Mouse (Mus musculus): ENCODE results near the gene Lpar1. TPM values are rescaled to one million over a fixed set of nuclear protein-coding genes. Genes with fewer than 3 reads are reported as not detected.
"Not testable (repeated sequence)": the region's sequence is repeated elsewhere in the genome, so short reads cannot be mapped to it uniquely, and the experiment has no call there.

Gene Lpar1
- polyA plus RNA-seq, 1 experiment from 2014 or later, result 5.2 TPM

GRCm38 (mm10) chr4:58551820-58552219, 1.9 kb downstream of the Lpar1 start:
- no peak for ATAC-seq (ENCODE audit: low read depth)
- Histone ChIP-seq H3K4me1 (ENCODE audit: control insufficient read depth, insufficient read depth, low read length) (0 out of 2 replicates have a peak, but pooled peaks cover 3% of the 10 kb centered on the region), H3K27ac (ENCODE audit: low read depth, low read length) (no peak overlapping the region), H3K4me3 (ENCODE audit: low read depth, low read length) (peak overlapping the region; percentile 57; the same call in 1 of the 2 replicates), H3K27me3 (ENCODE audit: control insufficient read depth, insufficient read depth, low read length) (no peaks in the 10 kb centered on the region), H3K9me3 (ENCODE audit: control insufficient read depth, low read length) (no peaks in the 10 kb centered on the region), H3K4me2 (ENCODE audit: low read depth, low read length) (peak overlapping the region; percentile 64; the same call in 1 of the 2 replicates), H3K9ac (replicated peaks; ENCODE audit: low read depth, low read length) (no peak overlapping the region), H3K36me3 (ENCODE audit: control insufficient read depth, insufficient read depth, low read length) (no peaks in the 10 kb centered on the region)
- WGBS, result 2% methylated on average over 4 of the region's 4 CpGs

GRCm38 (mm10) chr4:58547725-58548124, 6.0 kb downstream of the Lpar1 start:
- ATAC-seq (ENCODE audit: low read depth), result no peak
- Histone ChIP-seq H3K27me3 (ENCODE audit: control insufficient read depth, insufficient read depth, low read length) (no peaks in the 10 kb centered on the region), H3K9ac (replicated peaks; ENCODE audit: low read depth, low read length) (no peak overlapping the region), H3K4me2 (ENCODE audit: low read depth, low read length) (no peak overlapping the region), H3K27ac (ENCODE audit: low read depth, low read length) (no peak overlapping the region), H3K9me3 (ENCODE audit: control insufficient read depth, low read length) (no peaks in the 10 kb centered on the region), H3K4me3 (ENCODE audit: low read depth, low read length) (no peak overlapping the region), H3K4me1 (ENCODE audit: control insufficient read depth, insufficient read depth, low read length) (no peaks in the 10 kb centered on the region), H3K36me3 (ENCODE audit: control insufficient read depth, insufficient read depth, low read length) (no peaks in the 10 kb centered on the region)
- 81% methylated on average over 9 of the region's 9 CpGs for WGBS

- H3K4me2 ChIP-seq (ENCODE audit: low read depth, low read length), result no peak overlapping the region
- H3K9me3 ChIP-seq (ENCODE audit: control insufficient read depth, low read length), result no peaks in the 10 kb centered on the region
- no peak overlapping the region for H3K27ac ChIP-seq (ENCODE audit: low read depth, low read length)
- 86% methylated on average over 4 of the region's 4 CpGs for WGBS
- ATAC-seq (ENCODE audit: low read depth), result no peak
- H3K4me3 ChIP-seq (ENCODE audit: low read depth, low read length), result no peak overlapping the region
- no peak overlapping the region for H3K9ac ChIP-seq (replicated peaks; ENCODE audit: low read depth, low read length)
- no peaks in the 10 kb centered on the region for H3K4me1 ChIP-seq (ENCODE audit: control insufficient read depth, insufficient read depth, low read length)
- H3K36me3 ChIP-seq (ENCODE audit: control insufficient read depth, insufficient read depth, low read length), result no peaks in the 10 kb centered on the region
- H3K27me3 ChIP-seq (ENCODE audit: control insufficient read depth, insufficient read depth, low read length), result no peaks in the 10 kb centered on the region
Measured at GRCm38 (mm10) chr4:58547273-58547565, 6.5 kb downstream of the Lpar1 start.

- Histone ChIP-seq H3K4me1 (ENCODE audit: control insufficient read depth, insufficient read depth, low read length) (no peaks in the 10 kb centered on the region), H3K9me3 (ENCODE audit: control insufficient read depth, low read length) (no peaks in the 10 kb centered on the region), H3K4me3 (ENCODE audit: low read depth, low read length) (no peak overlapping the region), H3K36me3 (ENCODE audit: control insufficient read depth, insufficient read depth, low read length) (no peaks in the 10 kb centered on the region), H3K9ac (replicated peaks; ENCODE audit: low read depth, low read length) (no peak overlapping the region), H3K27ac (ENCODE audit: low read depth, low read length) (no peak overlapping the region), H3K27me3 (ENCODE audit: control insufficient read depth, insufficient read depth, low read length) (no peaks in the 10 kb centered on the region), H3K4me2 (ENCODE audit: low read depth, low read length) (no peak overlapping the region)
- ATAC-seq (ENCODE audit: low read depth), result no peak
- WGBS, result 48% methylated on average over 11 of the region's 11 CpGs
Measured at GRCm38 (mm10) chr4:58546441-58547272, 7.0 kb downstream of the Lpar1 start.

DNA sequence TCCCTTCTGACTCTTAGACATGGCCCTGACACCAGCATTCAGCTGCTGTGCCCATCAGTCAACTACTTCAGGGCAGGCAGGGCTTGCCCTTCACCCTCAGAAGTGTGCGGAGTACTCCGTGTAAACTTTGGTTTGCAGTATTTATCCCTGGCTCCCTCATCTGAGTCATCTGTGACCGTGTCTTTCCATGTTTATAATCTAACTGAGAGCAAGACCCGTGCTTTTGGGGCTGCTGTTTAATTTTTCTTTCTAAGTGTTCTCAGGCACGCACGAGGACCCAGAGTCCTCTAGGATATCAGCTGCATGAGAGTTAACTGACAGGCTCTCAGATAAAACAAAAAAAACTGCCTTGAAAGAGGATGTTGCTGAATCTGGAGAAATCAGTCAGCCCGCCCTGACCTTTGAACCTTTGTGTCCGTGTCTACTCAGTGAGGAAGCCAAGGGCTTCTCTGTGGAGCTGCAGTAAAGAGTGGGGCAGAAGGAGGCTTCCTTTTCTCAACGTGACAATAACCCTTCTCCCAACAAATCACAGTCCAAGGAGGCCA, 7.7 kb downstream of the Lpar1 start:
- ATAC-seq (ENCODE audit: low read depth), result no peak
- Histone ChIP-seq H3K4me1 (ENCODE audit: control insufficient read depth, insufficient read depth, low read length) (no peaks in the 10 kb centered on the region), H3K4me3 (ENCODE audit: low read depth, low read length) (no peak overlapping the region), H3K27ac (ENCODE audit: low read depth, low read length) (no peak overlapping the region), H3K27me3 (ENCODE audit: control insufficient read depth, insufficient read depth, low read length) (no peaks in the 10 kb centered on the region), H3K9me3 (ENCODE audit: control insufficient read depth, low read length) (no peaks in the 10 kb centered on the region), H3K4me2 (ENCODE audit: low read depth, low read length) (no peak overlapping the region), H3K9ac (replicated peaks; ENCODE audit: low read depth, low read length) (no peak overlapping the region), H3K36me3 (ENCODE audit: control insufficient read depth, insufficient read depth, low read length) (no peaks in the 10 kb centered on the region)
- WGBS, result 50% methylated on average over 9 of the region's 9 CpGs

GRCm38 (mm10) chr4:58543171-58543570, 10.5 kb downstream of the Lpar1 start:
- Histone ChIP-seq H3K4me2 (ENCODE audit: low read depth, low read length) (no peak overlapping the region), H3K9ac (replicated peaks; ENCODE audit: low read depth, low read length) (no peak overlapping the region), H3K36me3 (ENCODE audit: control insufficient read depth, insufficient read depth, low read length) (no peaks in the 10 kb centered on the region), H3K27me3 (ENCODE audit: control insufficient read depth, insufficient read depth, low read length) (no peaks in the 10 kb centered on the region), H3K4me3 (ENCODE audit: low read depth, low read length) (no peak overlapping the region), H3K4me1 (ENCODE audit: control insufficient read depth, insufficient read depth, low read length) (no peaks in the 10 kb centered on the region), H3K27ac (ENCODE audit: low read depth, low read length) (no peak overlapping the region), H3K9me3 (ENCODE audit: control insufficient read depth, low read length) (no peaks in the 10 kb centered on the region)
- no peak for ATAC-seq (ENCODE audit: low read depth)
- WGBS, result 91% methylated on average over 3 of the region's 3 CpGs

DNA sequence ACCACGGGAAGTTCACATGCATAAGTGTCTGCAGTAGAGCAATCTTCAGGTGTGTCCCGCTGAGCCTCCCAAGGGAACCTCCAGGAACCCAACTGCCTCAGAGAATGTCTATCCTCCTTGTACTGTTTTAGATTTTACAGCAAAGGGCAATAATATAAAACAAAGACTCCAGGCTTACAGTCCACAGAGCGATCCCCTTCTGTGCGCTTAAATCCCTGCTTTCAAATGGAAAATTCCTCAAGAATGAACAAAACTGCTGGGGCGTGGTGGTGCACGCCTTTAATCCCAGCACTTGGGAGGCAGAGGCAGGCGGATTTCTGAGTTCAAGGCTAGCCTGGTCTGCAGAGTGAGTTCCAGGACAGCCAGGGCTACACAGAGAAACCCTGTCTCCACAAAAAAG, 11.0 kb downstream of the Lpar1 start:
- not testable (repeated sequence) for H3K9ac ChIP-seq (replicated peaks; ENCODE audit: low read depth, low read length); H3K4me1 ChIP-seq (ENCODE audit: control insufficient read depth, insufficient read depth, low read length); H3K27ac ChIP-seq (ENCODE audit: low read depth, low read length); H3K9me3 ChIP-seq (ENCODE audit: control insufficient read depth, low read length); ATAC-seq (ENCODE audit: low read depth); H3K36me3 ChIP-seq (ENCODE audit: control insufficient read depth, insufficient read depth, low read length); H3K4me3 ChIP-seq (ENCODE audit: low read depth, low read length); H3K4me2 ChIP-seq (ENCODE audit: low read depth, low read length); H3K27me3 ChIP-seq (ENCODE audit: control insufficient read depth, insufficient read depth, low read length)
- WGBS, result 96% methylated on average over 7 of the region's 7 CpGs

DNA sequence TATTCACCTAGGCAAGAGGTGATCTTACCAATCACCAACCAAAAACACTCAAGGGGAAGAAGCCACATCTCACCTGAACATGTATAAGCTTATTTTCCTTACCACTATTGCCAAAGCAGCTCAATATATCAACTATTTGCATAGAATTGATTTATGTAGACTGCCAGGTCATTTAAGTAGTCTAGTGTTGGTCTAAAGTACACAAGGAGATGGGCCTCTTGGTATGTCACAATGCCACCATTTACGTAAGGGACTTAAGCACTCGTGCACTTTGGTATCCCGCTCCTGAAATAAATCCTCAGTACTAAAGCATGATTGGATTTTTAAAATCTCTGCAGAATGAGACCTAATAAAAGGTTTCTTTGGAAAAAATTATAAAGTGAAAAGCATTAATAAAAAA, 12.9 kb downstream of the Lpar1 start:
- 85% methylated on average over 3 of the region's 3 CpGs for WGBS

GRCm38 (mm10) chr4:58540385-58540784, 13.3 kb downstream of the Lpar1 start:
- Histone ChIP-seq H3K4me2 (ENCODE audit: low read depth, low read length) (no peak overlapping the region), H3K27me3 (ENCODE audit: control insufficient read depth, insufficient read depth, low read length) (no peaks in the 10 kb centered on the region), H3K36me3 (ENCODE audit: control insufficient read depth, insufficient read depth, low read length) (no peaks in the 10 kb centered on the region), H3K9ac (replicated peaks; ENCODE audit: low read depth, low read length) (no peak overlapping the region), H3K9me3 (ENCODE audit: control insufficient read depth, low read length) (no peaks in the 10 kb centered on the region), H3K4me1 (ENCODE audit: control insufficient read depth, insufficient read depth, low read length) (no peaks in the 10 kb centered on the region), H3K27ac (ENCODE audit: low read depth, low read length) (no peak overlapping the region), H3K4me3 (ENCODE audit: low read depth, low read length) (no peak overlapping the region)
- ATAC-seq (ENCODE audit: low read depth), result no peak
- 86% methylated on average over 8 of the region's 8 CpGs for whole genome bisulfite sequencing

More for the DNA sequence above, 12.9 kb downstream of the Lpar1 start:
- Histone ChIP-seq H3K36me3 (ENCODE audit: control insufficient read depth, insufficient read depth, low read length) (no peaks in the 10 kb centered on the region), H3K4me2 (ENCODE audit: low read depth, low read length) (no peak overlapping the region), H3K4me3 (ENCODE audit: low read depth, low read length) (no peak overlapping the region), H3K9ac (replicated peaks; ENCODE audit: low read depth, low read length) (no peak overlapping the region), H3K4me1 (ENCODE audit: control insufficient read depth, insufficient read depth, low read length) (no peaks in the 10 kb centered on the region), H3K27ac (ENCODE audit: low read depth, low read length) (no peak overlapping the region), H3K27me3 (ENCODE audit: control insufficient read depth, insufficient read depth, low read length) (no peaks in the 10 kb centered on the region), H3K9me3 (ENCODE audit: control insufficient read depth, low read length) (no peaks in the 10 kb centered on the region)
- ATAC-seq (ENCODE audit: low read depth), result no peak

Data from neural tube, embryonic 14.5 days (tissue).